Mouse (Mus musculus) CD4-positive helper T cell, adult 2 months (primary cell): ENCODE measurements around the gene Cbs.
"Not testable (repeated sequence)": the region's sequence is repeated elsewhere in the genome, so short reads cannot be mapped to it uniquely, and the experiment has no call there.

Experiments used
- DNase-seq: peaks from one replicate; pipeline ENCODE4 v3.0.0-alpha.2; 2012; ENCODE audit warnings: low read depth, missing footprints, low spot score

The Cbs gene

DNA sequence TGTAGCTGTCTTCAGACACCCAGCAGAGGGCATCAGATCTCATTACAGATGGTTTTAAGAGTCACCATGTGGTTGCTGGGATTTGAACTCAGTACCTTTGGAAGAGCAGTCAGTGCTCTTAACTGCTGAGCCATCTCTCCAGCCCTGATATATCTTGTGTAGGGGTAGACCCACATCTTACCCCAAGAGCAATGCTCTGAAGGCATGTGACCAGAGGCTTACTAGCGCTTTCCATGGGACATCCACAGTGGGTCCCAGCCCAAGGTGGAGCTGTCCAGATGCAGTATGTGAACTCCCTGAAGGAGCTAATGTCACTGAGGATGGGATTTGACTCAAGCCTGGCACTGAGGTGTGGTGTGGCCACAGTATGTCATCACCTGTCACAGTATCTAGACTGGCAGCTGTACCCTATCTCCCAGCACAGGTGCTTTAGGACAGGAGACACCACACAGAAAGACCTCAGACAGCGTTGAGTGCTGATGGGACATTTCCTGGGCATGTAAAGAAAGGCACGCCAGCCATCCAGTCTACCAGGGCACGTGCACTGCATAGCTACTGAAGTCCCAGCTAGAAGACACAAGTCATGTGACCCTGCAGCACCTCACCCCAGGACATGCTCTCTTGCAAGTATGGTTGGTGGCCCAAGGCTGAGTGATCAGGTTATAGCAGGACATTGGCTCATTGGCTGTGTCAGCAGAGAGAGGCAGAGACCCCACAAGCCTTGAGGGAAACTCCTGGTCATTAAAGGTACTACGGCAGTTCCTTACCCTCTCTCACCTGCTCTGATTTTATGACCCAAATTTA, 9.4 kb upstream of the Cbs start:
- no peak for DNase-seq

DNA sequence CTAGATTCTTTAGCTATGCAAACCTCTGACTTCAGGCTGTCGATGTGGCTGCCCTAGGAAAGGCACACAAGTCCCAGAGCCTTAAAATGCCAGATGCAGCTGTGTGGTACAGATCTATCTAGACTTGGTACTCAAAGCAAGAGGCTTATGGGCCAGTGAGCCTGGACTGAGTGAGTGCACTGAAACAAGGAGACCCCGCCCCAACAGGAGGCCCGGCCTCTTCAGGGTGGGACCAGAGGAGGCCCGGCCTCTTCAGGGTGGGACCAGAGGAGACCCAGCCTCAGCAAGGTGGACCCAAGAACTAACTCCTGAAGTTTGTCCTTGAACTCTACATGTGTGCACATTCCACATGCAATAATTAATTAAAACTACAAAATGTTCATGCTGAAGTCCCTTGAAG, 5.9 kb upstream of the Cbs start:
- DNase-seq: no peak

DNA sequence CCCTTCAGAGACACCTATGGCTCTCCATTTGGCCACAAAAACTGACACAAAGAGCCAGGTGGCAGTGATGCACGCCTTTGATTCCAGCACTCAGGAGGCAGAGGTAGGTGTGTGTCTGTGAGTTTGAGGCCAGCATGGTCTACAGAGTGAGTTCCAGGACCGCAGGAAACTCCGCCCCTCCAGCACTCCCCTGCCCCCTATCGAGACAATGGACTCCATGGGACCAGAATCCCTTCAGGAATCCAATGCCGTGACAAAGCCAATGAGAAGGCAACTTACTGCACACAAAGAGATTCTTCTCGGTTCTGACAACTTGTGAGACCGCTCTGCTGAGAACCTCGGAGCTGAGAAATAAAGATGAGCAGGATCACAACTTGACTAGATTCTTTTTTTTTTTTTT, 5.3 kb upstream of the Cbs start:
- no peak for DNase-seq

DNA sequence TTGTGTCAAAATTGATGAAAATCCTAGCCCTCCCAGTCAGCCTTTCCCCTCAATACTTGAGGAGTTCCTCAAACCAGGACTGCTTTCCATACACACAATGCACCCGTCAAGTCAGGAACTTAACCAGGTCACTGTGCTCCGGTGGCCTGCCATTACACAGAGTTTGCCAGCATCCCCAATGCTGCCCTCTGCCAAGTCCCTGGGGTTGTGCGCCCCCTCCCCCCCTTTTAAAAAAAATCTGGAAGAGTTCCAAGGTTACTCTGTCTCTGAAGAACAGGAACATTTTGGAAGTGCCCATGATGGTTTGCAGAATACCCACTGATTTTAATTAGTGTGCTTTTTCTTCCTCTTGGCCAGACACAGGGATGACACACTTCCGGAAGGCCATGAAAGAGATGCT, 2.6 kb upstream of the Cbs start:
- DNase-seq: no peak

DNA sequence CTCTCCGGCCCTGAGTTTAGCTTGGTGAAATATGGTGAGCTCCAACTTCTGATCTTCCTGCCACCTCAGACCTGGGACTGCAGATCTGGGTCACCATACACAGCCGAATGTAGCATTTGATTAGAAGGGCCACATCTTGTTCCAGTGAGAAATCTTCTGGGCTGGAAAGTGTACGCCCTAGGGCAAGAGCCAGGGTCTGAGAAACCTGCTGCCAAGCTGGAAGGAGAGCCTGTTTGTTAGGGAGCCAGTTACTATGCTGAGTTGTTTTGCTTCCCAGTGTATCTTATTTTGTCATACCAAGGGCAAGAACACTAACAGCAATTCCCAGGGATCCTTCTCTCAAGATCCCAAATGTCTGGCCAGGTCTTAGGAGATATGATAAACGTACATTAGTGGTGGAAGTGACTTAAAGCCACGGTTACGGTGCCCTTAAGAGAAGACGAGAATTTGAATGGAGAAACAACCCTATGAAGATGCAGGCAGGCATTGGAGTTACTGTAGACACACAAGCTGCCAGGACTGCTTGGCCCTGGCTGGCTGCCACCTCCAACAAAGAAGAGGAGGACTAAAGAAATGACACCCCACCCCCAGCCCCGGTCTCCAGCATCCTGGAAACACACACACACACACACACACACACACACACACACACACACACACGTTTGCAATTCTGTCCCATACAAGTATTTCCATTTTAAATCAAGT, 980 bp upstream of the Cbs start:
- DNase-seq: no peak

DNA sequence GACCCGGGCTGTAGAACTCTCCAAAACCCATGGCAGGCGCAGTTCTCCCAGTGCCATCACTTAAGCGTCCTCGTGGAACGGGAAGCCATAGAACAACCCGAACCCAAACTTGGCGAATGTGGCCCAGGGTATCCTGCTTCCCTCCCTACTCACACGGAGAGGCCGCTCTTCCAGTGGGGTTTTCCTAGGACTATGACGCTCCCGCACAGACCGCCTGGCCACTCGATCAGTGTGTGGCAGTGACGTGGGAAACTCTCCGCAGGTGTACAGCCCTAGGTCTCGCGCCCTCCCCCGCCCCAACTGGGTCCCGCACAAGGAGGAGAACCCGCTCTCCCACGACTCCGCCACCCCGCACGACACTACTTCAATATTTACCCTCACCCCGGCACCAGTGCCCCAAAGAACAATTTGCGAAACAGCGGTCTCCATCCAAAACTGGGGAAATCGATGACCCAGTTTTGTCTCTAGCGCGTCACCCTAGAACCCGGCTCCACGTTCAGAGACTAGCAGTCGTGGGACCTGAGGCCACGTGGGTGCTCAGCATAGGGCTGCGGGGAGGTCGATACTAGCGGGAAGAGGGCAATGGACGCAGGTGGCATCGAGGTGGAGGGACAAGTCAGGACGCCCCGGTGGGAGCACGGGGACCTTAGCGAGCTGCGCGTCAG, 629 bp downstream of the Cbs start:
- DNase-seq: no peak

DNA sequence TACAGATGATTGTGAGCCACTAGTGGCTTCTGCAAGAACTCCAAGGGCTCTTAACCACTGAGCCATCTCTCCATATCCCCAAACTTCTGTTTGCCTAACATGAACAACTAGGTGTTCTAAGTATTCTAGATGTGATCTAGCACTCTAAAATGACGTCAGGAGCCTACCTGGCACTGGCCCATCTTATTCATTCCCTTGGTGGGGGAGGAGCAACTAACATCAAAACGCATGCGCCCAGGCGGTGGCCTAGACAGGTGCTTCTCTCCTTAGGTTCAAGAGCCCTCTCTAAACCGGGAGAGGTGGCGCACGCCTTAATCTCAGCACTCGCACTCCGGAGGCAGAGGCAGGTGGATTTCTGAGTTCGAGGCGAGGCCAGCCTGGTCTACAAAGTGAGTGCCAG, 1.3 kb downstream of the Cbs start:
- DNase-seq: no peak

DNA sequence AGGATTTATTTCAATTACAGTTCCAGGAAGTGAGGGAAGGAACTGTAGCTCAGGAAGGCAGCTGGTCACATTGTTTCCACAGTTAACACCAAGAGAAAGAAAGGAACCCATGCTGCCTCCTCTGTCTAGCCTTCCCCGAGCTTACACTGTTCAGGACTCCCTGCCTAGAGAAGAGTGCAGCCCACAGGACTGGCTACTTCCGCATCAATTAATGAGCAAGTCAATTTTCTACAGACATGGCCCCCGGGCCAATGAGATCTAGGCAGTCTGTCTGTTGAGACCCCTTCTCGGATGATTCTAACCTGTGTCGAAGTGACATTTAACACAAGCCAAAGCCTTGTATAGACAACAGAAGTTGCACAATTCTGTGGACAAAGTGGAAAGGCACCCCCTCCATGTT, 2.1 kb downstream of the Cbs start:
- no peak for DNase-seq

DNA sequence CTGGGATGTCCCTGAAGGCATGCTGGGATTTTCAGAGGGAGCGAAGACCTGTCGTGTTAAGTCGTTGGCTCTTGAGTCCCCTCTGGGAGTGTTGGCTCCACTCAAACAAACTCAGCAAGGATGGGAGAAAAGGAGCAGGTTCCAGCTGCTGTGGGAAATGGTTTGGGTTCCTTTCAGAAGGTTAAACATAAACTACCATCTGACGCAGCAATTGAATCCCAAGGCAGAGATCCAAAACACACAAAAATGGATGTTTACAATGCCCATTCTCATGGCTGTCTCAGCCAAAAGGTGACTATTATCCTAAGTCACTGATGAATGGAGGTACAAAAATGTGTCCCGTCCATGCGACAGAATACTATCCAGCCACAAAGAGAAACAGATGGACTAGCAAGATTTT, 4.0 kb downstream of the Cbs start:
- DNase-seq: no peak

DNA sequence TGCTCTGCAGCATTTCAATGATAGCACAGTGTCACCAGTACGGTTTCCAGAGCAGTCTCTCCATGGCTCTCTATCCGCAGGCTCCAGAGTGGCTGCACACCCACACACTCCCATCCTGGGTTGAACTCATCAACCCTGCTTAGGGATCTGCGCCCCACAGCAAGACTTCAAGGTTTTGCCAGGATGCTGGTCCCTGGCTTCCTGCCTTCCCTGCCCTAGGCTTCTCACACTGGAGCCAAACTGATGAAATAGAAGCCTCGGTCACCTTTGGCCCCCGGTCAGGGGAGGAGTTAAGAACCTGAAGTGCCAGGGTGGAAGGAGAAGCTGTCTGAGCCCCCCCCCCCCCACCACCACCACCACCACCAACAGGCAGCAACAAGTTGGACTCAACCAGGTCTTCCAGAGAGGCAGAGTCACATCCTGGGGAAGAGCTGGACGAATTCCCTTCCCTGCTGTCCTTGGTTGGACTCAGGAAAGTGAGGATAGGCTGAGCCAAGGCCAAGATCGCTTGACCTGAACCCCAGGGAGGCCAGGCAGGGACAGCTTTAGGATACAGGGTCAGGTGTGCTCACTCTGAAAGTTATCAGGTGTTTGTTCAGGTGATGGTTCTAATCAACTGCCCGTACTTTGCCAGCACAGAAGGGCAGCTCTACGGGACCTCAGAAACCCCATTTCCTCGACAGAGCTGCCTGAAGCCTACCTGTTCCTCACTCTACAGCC, 5.8 kb downstream of the Cbs start:
- DNase-seq: no peak

DNA sequence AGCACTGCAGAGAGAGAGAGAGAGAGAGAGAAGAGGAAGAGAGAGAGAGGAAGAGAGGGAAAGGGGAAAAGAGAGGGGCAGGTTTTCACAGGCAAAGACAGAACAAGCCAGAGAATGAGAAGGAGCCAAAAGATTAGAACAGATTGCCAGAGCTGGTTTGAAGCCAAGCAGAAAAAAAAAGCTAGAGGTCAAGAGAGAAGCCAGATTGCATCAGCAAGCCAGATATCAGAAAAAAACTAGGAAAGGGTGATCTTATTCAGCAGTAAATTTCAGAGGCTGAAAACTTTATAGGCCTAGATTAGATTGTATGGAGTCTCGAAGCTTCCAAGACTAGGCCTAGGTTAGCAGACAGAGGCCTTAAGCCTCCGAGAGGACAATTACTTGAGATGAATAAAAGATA, 9.1 kb downstream of the Cbs start:
- no peak for DNase-seq

DNA sequence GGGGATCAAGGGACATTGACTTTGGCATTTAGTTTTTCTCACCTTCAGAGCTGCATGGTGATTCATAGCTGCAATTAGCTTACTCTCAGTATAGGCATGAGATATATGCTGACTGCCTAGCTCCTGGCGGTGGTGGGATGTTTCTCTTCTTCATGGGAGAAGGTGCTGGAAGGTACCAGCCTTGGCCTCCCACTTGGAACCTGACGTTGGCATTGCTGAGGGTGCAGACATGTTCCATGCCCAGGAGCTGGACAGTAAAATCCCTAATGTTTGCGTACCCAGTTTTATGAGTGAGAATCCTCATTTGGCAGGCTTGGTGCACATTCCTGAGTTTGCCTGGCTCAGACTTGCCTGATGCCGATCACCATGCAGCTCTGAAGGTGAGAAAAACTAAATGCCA, 13.9 kb downstream of the Cbs start:
- DNase-seq: no peak

DNA sequence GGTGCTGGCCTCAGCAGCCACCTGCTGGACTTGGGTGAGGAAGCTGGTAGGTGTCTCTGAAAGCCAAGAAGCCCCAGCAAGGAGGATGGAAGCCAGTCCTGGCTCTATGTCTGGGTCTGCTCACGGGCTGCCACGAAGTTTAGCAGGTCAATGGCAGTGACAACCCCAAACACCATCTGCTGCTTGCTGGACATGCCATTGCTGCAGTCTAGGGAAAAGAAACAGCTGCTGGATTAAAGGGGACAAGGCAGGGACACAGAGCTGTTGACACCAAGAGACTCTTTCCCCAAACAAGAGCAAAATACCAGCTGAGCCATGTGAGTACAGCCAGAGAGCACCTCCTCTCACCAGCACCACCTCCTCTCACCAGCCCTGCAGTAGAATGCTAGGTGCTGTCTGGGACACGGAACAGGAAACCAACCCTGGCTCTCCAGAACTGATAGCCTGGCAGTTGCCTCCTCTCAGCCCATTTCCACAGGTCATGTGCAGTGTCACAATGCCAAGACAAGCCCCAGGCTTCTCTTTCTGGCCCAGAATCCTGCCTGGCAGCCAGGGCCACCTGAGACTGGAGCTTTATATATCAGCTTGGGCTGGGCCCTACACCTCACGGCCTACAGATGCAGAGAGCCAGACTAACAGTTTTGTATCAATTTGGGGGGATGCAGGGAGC, 23.8 kb downstream of the Cbs start:
- no peak for DNase-seq

DNA sequence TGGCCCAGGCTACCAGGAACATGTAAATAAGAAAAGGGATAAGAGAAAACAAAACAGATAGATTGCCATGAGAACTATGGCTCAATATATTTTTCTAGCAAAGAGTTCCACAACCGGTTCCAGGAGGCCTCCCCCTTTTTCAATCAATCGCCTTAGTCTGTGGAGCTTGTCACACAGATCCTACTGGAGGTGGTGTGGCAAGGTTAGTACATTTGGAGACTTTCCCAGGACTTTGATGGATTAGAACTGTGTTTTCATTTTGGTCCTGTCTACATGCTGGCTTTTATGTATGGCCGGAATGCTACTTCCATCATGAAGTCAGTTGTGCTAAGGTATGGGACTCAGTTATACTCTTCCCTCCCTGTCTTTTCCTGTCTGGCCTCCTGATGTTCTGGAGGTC, 27.1 kb downstream of the Cbs start:
- no peak for DNase-seq

DNA sequence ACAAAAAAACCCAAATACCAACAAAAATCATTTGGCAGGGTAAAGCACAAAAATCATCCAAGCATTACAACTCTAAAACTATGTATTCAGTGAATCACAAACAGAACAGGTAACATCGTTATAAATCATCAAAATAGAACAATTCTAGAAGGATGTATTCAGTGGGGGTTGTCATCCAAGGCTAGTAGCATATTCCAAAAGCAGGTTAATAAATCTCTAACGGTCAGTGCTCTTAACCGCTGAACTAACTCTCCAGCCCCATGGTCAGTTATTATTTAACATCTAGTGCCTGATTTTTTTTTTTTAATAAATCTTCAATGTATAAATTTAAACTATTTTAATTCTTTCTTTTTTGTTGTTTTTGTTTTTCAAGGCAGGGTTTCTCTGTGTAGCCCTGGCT, 27.9 kb downstream of the Cbs start:
- not testable (repeated sequence) for DNase-seq

DNA sequence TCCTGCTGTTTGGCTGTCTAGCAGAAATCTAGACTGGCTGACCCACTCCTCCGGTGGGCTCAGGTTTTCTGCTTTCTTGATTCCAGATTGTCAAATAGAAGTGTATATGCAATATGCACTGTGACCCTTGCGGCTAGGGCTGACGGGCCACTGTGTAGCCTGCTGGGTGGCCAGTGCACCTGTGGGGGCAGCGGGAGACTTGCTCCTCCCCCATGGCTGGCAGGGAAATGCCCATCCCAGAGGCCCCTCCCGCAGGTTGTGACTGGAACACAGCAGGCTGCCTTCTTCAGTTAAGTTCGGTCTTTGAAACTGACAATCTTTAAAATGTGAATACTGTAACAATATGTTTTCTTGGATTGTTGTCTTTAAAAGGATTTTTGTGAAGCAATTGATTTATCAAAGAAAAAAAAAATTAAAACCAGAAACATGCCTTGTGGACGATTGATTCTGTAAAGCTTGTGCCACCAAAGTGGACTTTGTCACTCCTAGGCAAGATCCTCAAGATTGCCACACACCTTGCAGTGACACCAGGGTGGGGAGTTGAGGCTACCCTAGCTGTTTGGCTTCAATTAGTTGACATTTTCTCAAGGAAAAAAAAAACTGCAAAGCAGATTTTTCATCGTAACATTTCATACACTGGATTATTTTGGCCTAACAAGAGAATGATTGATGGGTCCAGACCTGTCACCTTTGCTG, 29.6 kb downstream of the Cbs start:
- DNase-seq: no peak

DNA sequence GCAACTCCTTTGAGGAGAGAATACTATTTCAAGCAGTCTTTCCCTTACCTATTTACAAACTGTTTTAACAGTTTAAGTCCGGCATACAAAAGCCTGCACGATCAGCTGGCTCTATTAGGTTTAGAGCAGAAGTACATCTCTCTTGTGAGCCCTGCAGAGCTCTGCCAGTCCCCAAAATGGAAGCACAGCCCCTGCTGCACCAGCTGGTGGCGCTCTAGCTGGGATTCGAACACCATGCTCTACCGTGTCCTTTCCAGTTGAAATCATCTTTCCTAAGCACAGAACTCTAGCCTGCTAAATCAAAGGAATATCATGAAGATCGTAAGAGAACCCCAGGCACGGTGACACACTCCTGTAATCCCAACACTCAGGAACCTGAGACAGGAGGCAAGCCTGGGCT, 30.6 kb downstream of the Cbs start:
- DNase-seq: no peak

DNA sequence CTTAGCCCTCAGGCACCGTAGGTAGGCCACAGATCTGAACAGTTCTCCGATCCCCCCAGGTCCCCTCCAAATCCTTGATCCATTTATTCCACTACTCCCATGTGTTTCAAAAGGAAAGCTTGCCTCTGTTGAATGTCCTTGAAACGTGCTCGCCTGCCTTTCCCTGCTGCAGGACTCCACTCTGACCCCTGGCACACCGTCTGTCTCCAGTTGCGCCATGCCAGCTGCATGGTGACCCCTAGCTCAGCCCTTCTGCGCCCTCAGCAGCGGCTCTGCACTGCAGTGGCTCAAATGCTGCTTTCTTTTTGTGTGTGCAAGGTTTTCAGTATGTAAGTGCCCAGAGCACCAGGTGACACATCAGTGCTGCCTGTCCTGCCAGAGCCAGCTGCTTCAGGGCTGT, 38.4 kb downstream of the Cbs start:
- DNase-seq: no peak

DNA sequence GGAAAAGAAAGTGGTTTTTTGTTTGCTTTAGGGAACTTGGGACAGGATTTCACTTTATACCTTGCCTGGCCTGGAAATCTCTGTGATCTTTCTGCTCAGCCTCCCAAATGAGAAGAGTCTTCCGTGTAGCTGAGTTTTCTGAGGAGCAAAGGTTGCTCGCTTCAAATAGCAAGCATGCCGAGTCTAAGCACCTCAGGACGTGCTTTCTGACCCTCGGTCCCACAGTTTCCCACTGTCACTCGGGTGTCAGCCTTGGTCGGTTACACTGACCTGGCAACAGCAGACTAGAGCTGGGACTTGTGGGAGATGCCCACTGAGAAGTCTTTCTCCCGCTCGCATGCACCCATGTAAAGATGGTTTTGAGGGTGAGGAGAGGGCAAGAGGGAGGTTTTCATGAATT, 39.1 kb downstream of the Cbs start:
- DNase-seq: no peak

DNA sequence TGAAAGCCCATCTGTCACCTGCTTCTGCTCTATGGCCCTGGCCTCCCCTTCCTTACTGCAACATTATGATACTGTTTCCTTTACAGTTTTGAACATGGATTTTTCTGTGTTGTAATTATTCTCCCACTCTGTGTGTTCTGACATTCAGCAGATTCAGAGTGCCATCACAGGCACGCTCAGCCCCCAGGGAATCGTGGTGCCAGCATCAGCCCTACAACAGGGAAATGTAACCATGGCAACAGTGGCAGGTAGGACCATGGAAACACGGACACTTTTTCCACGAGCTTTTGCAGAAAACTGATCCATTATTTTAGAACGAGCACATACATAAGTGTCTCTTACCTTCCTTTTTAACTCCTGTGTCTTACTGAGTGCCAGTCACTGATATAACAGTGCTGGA, 42.0 kb downstream of the Cbs start:
- DNase-seq: no peak

DNA sequence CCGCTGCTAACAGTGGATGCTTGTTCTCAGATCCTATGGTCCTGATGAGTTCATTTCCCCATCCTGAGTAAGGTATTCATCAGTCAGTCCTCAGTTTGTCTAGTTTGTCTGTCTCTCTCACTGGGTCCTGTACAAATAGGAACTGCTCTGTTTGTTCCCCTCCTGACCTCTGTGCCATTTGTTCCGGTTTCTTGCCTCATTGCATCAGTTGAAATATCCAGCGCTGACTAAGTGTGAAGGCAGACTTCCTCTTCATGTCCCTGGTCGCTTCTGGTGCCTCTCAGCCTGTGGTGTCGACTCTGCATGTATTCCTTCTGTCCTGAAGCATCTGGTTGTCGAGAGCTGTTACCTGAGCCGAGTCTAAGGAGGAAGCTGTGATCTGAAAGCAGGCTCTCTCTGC, 42.4 kb downstream of the Cbs start:
- DNase-seq: no peak
